Mouse (Mus musculus) cerebellum, adult 2 months (tissue): Measurements from ENCODE around the gene Smad9. TPM values are rescaled to one million over a fixed set of nuclear protein-coding genes. Genes with fewer than 3 reads are reported as not detected.

Experiments used
- DNase-seq, 2 experiments: peaks; one replicate each; pipeline ENCODE4 v3.0.0; 2021
- H3K27ac ChIP-seq: fragments of 200-500 bp; 2 replicates; pipeline ENCODE4 v1.5.1; 2012; ENCODE audit warnings: low read length, control low read depth, inconsistent platforms; ENCODE audit not compliant: insufficient read depth
- H3K27me3 ChIP-seq: fragments of 200-500 bp; 2 replicates; pipeline ENCODE4 v1.6.1; 2012; ENCODE audit warnings: inconsistent platforms, mild to moderate bottlenecking, low read length, moderate library complexity; ENCODE audit not compliant: control insufficient read depth, insufficient read depth
- H3K4me1 ChIP-seq: fragments of 200-500 bp; 2 replicates; pipeline ENCODE4 v1.6.1; 2011; ENCODE audit warnings: low read length; ENCODE audit not compliant: control insufficient read depth, insufficient read depth
- H3K4me3 ChIP-seq: fragments of 200-500 bp; replicated peaks from 2 replicates; pipeline ENCODE3; 2011; ENCODE audit warnings: mild to moderate bottlenecking, low read depth, low read length, control low read depth; ENCODE audit not compliant: insufficient read depth
- CTCF ChIP-seq: fragments of 200-500 bp; IDR thresholded peaks from 2 replicates; pipeline ENCODE4 v1.5.1; 2011; ENCODE audit warnings: low read depth, mild to moderate bottlenecking, control low read depth, low read length, moderate library complexity, borderline replicate concordance; ENCODE audit not compliant: insufficient read depth
- POLR2A ChIP-seq: fragments of 200-500 bp; IDR thresholded peaks from 2 replicates; pipeline ENCODE4 v1.6.1; 2011; ENCODE audit warnings: low read length, control low read depth, borderline replicate concordance; ENCODE audit not compliant: insufficient read depth
- WGBS: fragments of 180-500 bp; shearing (Covaris S2); methylation state at CpG from one replicate; pipeline ENCODE4 v1.1.7; 2018; 5-methylcytosine and 5-hydroxymethylcytosine counted together
- polyA plus RNA-seq: library from polyadenylated mRNA; depleted of rRNA; stranded (reverse); fragments of >200 nt; gene quantifications from 2 replicates; pipeline ENCODE4 v1.2.3, GENCODE M21; 2012; rRNA removed

Smad9 gene
- 13.7 and 15.5 TPM in 2 replicates for polyA plus RNA-seq

GRCm38 (mm10) chr3:54755145-54756041 lies at the start of gene Smad9:
Gene Smad9, plus strand, starts transcription at chr3:54755582.
- Histone ChIP-seq H3K27ac (peak within 1 kb of the TSS; percentile 51; the same call in 1 of the 2 replicates), H3K4me1 (no peaks in the 10 kb centered on the region), H3K4me3 (peak within 1 kb of the TSS; percentile 56), H3K27me3 (no peaks in the 10 kb centered on the region)
- peak; percentile 77 to 80 for DNase-seq
- TF ChIP-seq CTCF: no peak
- TF ChIP-seq POLR2A: 0 out of 2 replicates have a peak, but pooled peaks have one; percentile 34
- WGBS: under 1% methylated on average over 66 of the region's 66 CpGs

DNA sequence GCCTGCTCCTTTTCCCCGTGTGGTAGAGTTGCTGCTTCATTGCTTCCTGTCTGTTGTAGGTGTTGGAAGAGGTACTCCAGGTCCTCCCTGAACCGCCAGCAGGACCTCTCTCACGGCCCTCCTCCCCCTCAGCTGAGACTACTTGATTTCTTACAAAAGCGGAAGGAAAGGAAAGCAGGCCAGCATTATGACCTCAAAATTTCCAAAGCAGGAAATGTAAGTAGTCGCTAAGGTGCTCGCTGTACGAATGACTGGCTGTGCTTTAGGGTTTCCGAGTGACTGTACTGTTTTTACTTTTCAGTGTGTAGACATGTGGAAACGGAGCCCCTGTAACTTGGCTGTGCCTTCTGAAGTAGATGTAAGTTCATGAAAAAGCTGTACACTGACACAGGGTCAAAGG lies 46.4 kb upstream of the Smad9 start:
- Histone ChIP-seq H3K4me3 (no peak overlapping the region), H3K27me3 (no peaks in the 10 kb centered on the region), H3K27ac (no peak overlapping the region), H3K4me1 (no peaks in the 10 kb centered on the region)
- 94% methylated on average over 9 of the region's 9 CpGs for WGBS
- TF ChIP-seq CTCF (no peak), POLR2A (no peak)
- DNase-seq: no peak

- no peak for DNase-seq
- no peaks in the 10 kb centered on the region for H3K27me3 ChIP-seq
- H3K4me3 ChIP-seq: no peak within 1 kb of the TSS
- H3K4me1 ChIP-seq: no peaks in the 10 kb centered on the region; the same call in 1 of the 2 replicates
- WGBS: 88% methylated on average over 6 of the region's 6 CpGs
- no peak within 1 kb of the TSS for H3K27ac ChIP-seq
- no peak for TF ChIP-seq CTCF
- no peak for TF ChIP-seq POLR2A
Measured at GRCm38 (mm10) chr3:54714253-54714652, 41.1 kb upstream of the Smad9 start, which contains the start of gene Gm21958. Gene Gm21958, minus strand, starts transcription at chr3:54714353.

- TF ChIP-seq POLR2A (no peak), CTCF (no peak)
- Histone ChIP-seq H3K4me1 (no peaks in the 10 kb centered on the region; the same call in 1 of the 2 replicates), H3K4me3 (no peak overlapping the region), H3K27ac (no peak overlapping the region), H3K27me3 (no peaks in the 10 kb centered on the region)
- 83% methylated on average over 6 of the region's 6 CpGs for WGBS
- no peak for DNase-seq
Measured at GRCm38 (mm10) chr3:54715461-54715860, 39.9 kb upstream of the Smad9 start.

- no peak overlapping the region for H3K4me3 ChIP-seq
- H3K27ac ChIP-seq: no peak overlapping the region
- no peak for DNase-seq
- TF ChIP-seq POLR2A (no peak), CTCF (no peak)
- 25% methylated on average over 6 of the region's 6 CpGs for WGBS
- H3K27me3 ChIP-seq: no peaks in the 10 kb centered on the region
- no peaks in the 10 kb centered on the region; the same call in 1 of the 2 replicates for H3K4me1 ChIP-seq
Measured at GRCm38 (mm10) chr3:54717348-54717747, 38.0 kb upstream of the Smad9 start.

GRCm38 (mm10) chr3:54718947-54719346 lies 36.4 kb upstream of the Smad9 start:
- Histone ChIP-seq H3K27me3 (no peaks in the 10 kb centered on the region), H3K4me1 (no peaks in the 10 kb centered on the region; the same call in 1 of the 2 replicates), H3K4me3 (no peak overlapping the region), H3K27ac (no peak overlapping the region)
- no peak for TF ChIP-seq POLR2A
- TF ChIP-seq CTCF: no peak
- DNase-seq: no peak
- WGBS: 64% methylated on average over 3 of the region's 3 CpGs

DNA sequence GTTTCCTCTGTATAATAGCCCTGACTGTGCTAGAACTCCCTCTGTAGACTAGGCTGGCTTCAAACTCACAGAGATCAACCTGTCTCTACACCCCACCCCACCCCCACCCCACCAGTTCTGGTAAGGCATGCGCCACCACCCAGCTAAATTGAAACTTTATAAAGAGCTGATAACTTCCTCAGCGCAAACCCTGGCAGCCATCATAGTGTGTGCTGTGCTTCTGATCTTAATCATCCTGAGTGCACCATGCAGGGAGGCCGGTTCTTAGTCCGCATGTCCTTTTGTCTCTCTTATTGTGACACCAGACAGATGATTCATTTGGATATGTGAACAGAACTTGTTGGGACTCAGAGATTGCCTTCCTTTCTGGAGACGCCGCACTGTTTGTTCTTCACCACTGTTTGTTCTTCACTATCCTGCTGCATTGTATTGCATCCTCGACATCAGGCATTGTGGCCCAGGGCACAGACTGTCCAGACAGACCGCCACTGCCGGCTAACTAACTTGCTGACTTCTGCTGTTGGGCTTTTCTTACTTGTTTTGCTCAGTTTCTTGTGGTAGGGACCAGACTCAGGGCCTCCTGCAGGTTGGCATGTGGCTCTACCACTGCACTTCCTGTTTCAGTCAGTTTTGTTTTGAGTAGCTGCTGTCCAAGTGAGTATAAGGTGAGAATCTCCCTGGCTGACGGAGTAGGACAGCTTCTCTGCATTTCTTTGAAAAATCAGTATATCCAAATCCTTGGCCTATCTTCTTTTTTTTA lies 31.5 kb upstream of the Smad9 start:
- H3K4me1 ChIP-seq: no peaks in the 10 kb centered on the region
- TF ChIP-seq CTCF: no peak
- DNase-seq: no peak
- H3K27me3 ChIP-seq: no peaks in the 10 kb centered on the region
- WGBS: 89% methylated on average over 10 of the region's 10 CpGs
- no peak overlapping the region for H3K27ac ChIP-seq
- no peak overlapping the region for H3K4me3 ChIP-seq

- no peak for DNase-seq
- 81% methylated on average over 2 of the region's 2 CpGs for whole genome bisulfite sequencing
- no peaks in the 10 kb centered on the region for H3K27me3 ChIP-seq
- no peak overlapping the region for H3K27ac ChIP-seq
- H3K4me1 ChIP-seq: no peaks in the 10 kb centered on the region
- H3K4me3 ChIP-seq: no peak overlapping the region
- TF ChIP-seq POLR2A (no peak), CTCF (no peak)
Measured at GRCm38 (mm10) chr3:54725344-54725743, 30.0 kb upstream of the Smad9 start.
